Mouse (Mus musculus) megakaryocyte-erythroid progenitor cell, adult 5-6 weeks (primary cell): ENCODE data around the gene Usp35. TPM values are rescaled to one million over a fixed set of nuclear protein-coding genes. Genes with fewer than 3 reads are reported as not detected.
A peak's percentile ranks its signal among the peaks of the same experiment; 100 is the strongest.

Experiments
- ATAC-seq: replicated peaks from 2 replicates; pipeline ENCODE4 v1.8.0; 2016; ENCODE audit warnings: mild to moderate bottlenecking, inconsistent platforms; ENCODE audit not compliant: severe bottlenecking, poor library complexity, low FRiP score, low TSS enrichment
- total RNA-seq, 2 experiments: library from RNA; stranded (forward) in 1 of 2; stranded (reverse) in 1 of 2; fragments of 200-1000, 215-1000 nt in 1 of 2; fragments of >200 nt in 1 of 2; fragmentation: Nextera tagmentation in 1 of 2; gene quantifications; 2 replicates each; pipeline ENCODE4 v1.2.3; 2014 to 2017

The Usp35 gene
- total RNA-seq (2014; fragmentation: Nextera tagmentation) = 0.44 and 2.9 TPM in 2 replicates
- total RNA-seq (2017) = not detected in 2 replicates

DNA sequence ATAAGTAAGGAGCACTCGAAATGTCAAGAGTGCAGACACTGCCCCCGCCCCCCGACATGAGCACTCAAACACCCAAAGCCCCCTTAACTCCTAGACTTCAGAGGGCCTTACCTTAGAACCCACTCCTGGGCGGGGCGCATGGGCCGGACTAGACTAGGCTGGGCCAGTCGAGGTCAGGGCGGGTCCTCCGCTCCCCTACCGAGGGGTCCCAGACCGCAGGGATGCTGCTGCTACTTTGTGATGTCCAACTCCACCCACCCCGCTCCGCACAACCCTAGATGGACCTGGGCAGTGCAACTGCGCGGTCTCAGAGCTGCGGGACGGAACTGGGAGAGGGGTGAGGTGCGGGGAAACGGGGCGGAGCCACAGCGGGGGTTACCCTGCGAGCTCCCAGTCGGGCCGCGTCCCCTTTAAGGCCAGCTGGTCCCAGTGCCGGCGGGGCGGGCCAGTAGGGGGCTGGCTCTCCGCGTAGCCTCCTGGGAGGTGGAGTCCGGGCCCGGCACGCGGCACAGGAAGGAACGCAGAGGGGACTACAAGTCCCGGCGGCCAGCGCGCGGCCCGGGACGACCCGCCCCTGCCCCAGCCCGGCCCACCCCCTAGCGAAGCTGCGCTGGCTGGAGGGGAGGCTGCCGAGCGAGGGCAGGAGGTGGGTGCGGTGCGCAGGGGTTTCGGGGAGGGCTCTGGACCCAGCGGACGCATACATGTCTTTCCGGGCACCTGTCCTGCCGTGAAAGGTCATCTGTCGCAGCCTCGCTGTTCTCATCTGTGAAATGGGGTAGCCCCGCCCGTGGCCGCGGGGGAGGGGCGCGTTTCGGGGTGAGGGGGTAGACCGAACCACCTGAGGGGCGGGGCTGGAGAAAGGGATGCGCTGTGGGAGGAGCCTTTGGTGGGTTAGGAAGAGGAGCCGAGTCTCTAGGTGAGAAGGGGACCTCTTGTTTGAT is at the start of gene Usp35, which contains the start of gene Kctd21:
TSS of gene Usp35 (minus strand) at position 295 of the 941 bp plus-strand sequence.
TSS of gene Kctd21 (plus strand) at position 602 of the 941 bp plus-strand sequence.
- peak; percentile 97 for ATAC-seq

DNA sequence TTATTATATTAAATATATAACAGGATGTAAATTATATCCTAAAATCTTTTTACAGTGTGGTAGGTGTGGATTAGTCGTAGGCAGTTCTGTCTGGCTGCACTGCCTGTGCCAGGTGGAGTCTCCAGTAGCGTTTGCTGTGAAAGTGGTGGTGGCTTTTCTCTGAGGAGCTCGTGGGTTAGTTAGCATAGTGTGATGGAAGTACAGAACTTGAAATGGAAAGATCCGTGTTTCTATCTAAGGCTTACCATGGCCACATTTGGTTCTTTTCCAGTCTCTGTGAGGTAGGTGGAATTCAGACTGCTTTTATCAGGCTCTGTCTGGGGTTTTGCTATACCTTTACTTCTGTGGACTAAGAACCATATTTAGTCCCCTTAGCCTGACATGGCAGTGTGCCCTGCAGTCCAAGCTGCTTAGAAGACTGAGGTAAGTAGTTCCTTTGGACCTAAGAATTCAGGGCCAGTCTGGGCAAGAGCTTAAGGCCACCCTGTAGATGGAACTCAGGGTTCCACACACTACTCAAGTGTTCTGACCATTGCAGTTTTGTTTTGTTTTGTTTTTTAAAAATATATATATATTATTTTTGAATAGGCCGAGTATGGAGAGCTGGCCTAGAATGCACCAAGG is 48.8 kb upstream of the Usp35 start:
- no peak for ATAC-seq

DNA sequence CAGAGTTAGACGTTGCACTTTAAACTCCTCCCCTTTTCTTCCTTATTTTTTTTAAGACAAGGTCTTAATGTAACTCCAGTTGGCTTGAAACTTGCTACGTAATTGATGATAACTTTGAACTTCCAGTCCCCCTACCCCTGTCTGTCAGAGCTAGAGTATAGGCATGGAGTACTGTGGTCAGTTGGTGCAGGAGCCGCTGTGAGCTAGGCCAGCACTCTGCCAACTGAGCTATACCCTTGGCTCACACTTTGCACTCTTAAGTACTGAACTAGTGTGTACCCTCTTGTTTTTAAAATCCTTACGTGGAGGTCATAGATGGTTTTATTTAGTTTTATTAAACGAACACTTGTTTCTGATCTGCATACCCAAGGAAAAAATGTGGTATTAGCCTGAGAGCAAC is 47.5 kb upstream of the Usp35 start:
- no peak for ATAC-seq

DNA sequence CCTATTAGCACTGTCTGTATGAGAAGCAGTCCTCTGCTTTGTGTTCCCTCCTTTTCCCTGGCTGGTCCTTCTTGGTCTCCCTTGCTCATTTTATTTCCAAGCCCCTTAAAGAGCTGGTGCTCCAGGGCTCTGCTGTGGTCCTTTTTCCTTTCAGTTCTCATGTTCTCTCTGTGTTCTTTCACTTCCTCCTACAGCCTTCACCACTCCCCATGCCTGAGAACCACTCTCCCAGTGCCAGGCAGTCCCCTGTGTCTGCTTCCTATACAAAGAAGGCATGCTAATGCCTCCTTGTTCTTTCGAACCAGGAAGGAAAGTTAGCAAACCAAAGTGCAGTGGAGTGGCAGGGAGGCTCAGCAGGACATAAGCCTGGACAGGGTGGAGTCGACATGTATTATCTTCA is 44.1 kb upstream of the Usp35 start:
- no peak for ATAC-seq

DNA sequence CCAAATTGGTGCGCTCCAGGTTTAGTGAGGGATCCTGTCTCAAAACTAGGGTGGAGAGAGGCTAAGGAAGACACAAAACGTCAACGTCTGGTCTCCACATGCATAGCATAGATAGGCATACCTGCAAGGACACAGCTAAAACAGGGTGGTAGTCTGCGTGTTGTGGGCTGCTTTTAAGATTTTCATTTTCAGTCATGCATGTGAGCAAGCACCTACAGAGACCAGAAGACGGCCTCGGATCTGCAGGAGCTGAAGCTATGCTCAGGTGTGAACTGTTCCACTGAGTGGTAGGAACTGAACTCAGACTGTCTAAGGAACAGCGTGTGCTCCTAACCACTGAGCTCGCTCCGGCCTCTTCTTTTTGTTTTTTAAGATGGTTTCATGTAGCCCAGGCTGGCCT is 43.3 kb upstream of the Usp35 start:
- no peak for ATAC-seq

DNA sequence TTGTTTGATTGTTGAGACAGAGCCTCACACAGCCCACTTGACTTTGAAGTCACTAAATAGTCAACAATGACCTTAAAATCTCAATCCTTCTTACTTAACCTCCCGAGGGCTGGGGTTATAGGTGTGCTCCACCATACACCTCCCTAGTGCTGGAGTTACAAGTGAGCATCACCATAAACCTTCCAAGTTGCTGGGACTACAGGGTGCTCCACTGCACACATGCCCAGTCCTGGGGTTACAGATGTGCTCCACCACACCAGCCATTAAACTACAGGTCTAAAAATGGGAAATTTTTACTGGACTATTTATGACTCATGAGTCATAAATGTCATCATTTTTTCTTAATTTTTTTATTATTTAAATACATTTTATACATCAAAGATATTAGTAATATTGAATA is 34.1 kb upstream of the Usp35 start:
- ATAC-seq = no peak

DNA sequence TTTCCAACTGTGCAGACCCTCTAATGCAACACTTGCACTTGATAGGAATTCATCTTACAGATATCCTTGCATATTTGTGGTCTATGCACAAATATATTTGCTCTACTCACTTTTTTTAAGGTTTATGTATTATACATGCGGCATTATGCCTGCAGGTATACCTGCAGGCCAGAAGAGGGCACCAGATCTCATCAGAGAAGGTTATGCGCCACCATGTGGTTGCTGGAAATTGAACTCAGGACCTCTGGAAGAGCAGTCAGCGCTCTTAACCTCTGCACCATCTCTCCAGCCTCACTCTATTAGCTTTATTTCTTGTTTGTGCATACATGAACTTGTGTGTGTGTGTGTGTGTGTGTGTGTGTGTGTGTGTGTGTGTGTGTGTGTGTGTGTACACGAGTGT is 29.6 kb upstream of the Usp35 start:
- peak; percentile 63 for ATAC-seq

DNA sequence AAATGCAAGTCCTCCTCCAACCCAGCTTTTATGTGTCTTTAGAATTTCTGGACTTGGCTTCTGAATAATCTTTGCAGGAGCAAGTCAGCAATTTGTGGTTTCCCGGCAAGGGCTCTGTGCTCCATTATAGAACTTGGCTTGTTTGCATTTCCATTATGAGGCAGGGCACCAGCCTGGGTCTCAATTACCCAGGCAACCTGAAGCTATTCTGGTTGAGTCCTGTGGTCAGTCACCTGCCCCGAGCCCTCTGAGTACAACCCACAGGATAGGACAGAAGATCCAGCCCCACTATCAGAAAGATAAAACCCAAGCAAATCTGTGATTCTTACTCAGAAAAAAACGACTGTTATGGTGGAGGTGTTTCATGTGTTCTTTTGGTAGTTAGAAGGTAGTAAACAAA is 29.1 kb upstream of the Usp35 start:
- no peak for ATAC-seq

DNA sequence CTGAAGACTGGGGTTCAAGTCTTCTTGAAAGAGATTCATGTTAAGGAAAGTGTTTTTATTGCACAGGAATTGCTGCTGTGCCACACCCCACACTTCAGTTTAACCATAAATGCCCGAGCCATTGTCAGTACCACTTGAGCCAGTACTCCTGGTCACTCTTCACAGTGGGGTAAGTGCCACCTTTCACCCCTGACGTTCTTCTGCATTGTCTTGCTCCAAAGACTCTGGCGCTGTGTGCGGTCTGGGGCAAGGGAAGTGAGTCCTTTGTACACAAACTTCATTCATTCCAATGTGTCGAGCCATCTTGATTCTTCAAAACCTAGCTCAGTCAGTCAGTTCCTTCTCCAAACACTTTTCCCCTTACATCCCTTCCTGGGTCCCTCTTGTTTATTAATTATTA is 28.3 kb upstream of the Usp35 start:
- no peak for ATAC-seq

DNA sequence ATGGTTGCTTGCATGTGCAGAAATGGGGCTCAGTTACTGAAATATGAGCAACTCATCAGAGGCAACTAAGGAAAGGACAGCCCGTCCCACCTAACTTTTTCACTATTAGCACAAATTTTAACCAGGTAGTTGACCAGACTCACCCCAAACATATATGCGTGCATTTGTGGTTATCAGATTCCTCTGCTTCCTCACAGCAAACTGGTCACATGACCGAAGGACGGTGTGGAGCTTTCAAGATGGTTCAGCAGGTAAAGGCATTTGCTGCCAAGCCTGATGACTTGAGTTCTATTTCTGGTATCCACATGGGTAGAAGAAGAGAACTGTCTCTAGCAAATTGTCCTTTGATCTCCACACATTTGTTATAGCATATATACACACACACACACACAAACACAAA is 26.5 kb upstream of the Usp35 start:
- no peak for ATAC-seq

DNA sequence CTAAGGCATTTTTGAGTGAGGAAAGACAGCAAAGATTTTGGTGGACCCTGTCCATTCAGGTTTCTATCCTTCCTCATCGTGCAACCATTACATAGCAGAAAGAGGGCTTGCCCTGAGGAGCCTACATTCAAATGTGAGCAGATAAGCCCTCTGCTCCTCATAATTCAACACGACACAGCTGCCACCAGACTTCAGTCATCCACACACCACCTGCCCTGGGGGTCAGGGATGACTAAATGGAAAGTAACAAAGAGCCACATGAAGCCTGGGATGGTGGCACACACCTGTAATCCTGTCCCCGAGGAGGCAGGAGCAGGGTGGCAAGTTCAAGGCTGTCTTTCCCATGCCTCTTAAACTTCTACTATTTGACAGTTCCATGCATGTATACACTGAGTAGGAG is 26.0 kb upstream of the Usp35 start:
- no peak for ATAC-seq

DNA sequence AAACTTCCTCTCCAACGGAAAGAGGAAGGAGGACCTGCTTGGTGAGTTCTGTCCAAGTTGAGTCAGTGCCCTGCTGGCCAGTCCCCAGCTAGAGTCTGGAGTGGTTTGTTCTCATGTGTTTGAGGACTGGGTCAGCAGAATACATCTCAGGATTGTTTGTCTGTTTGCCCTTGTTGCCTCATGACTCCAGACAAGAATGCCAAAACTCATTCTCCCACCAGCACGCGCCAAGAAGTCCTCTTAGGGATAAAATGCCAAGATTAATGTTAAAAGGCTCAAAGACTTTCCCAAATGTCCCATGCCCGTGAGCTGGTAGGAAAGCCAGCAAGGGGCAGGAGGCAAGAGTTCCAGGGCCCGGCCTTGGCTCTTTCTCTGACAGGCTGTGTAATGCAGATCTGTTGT is 25.1 kb upstream of the Usp35 start:
- no peak for ATAC-seq

DNA sequence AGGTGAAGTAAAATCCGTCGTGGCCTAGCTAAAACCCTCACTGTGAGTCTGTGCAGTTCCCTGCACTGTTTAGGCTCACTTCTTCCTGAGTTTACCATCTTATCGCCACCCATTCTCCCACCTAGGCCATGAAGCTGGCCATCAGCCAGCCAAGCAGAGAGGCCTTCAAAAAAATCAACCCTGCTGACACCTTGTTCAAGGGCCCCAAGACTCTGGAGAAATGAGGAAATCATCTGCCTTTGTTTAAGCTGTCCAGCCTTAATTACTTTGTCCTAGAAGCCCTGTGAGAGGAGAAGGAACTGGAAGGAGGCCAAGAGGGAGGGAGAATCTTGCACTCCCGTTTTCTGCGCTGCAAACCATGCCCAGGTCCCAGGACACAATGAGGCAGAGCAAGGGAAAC is 24.4 kb upstream of the Usp35 start:
- ATAC-seq = no peak

DNA sequence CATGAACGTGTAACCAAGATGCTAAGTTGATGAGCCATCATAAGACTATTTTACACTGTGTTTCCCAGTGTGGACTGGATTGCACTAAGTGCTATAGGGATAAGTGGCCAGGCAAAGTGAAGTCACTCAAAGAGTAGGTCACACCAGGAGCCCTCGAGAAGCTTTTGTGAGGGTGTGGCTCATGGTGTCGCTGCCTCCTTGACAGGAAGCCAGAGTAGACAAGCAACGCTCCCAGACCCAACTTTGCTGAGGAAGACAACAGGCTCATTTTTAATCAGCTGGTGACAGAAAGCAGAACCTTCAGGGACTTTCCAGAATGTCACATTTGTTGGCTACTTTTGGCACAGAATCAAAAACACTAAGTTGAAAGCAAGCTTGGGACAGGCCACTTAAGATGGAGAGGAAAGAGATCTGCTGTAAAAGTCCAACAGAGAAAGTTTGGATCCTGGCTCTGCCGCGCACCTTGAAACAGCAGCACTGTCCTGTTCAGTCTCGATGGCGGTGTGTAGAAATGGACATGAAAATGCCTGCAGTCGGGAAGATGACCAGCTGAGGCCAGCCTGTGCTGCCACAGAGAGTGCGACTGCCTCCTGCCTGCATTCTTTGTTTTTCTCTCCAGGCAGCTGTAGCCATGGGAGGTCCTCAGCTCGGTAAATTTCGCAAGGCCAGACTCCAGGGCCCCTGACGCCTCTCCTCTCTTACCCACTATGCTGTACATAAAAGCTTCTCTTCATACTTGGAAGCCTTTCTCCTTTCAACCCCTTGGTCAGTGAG is 23.4 kb upstream of the Usp35 start:
- peak; percentile 53 for ATAC-seq

DNA sequence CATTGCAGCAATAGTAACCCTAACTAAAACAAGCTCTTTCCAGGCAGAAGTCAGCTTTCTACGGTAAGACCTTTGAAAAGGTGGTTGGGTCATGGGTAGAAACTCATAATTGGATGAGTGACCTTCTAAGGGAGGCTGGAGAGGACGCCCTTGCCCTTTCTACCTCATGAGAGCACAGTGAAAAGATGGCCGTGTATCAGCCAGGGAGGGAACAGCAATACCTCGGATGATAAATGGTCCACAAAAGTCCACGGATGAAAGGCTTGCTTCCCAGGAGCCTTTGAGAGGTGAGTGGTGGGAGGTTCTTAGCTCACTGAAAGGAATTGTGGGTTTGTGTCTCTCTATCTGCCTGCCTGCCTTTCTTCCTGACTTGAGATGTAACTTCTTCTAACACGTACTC is 21.5 kb upstream of the Usp35 start:
- no peak for ATAC-seq

DNA sequence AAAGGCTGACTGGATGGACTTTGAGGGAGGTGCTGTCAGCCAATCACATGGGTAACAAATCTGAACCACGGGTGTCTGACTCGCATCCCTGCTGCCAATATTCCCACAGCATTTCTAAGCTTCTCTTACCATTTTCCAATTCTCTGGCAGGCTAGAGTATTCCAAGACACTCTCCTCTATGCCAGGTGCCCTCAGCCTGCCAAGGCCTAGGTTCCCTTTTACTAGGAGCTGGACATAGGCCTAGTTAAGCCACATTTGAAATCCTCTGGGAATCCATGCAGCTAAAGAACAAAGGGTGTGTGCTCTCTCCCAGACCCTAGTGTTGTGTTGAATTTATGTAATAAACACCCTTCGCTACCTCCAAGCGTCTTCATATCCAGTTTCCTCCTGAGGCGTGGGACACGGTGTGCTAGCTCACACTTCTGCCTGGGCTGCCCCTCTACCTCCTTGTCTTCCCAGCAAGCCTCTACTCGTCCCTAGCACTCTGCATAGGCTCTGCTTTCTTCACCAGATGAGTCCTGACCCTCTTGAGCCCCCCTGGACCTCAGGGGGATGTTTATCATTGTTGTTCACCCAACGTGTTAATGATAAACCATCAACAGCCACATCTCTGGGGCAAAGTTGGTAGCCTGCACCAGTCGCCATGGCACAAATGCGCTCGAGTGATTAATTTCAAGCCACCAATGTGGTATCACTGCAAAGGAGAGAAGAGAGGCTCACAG is 20.1 kb upstream of the Usp35 start:
- no peak for ATAC-seq

DNA sequence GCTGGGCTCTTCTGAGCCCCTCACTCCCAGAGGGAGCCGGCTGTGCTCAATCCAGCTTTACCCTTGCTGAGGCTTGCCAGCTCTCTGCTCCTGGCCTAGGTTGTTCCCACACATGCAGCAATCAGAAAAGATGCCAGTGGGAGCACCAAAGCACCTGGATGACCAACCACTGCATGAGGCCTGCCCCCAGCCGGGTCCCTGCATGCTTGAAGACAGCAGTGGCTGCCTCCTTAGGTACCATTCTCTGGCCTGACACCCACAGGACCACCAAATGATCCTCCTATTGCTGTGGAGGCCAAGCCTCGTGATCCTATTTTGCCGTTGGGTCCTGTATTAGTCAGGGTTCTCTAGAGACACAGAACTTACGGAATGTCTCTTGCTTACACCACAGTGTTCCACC is 19.1 kb upstream of the Usp35 start:
- no peak for ATAC-seq

DNA sequence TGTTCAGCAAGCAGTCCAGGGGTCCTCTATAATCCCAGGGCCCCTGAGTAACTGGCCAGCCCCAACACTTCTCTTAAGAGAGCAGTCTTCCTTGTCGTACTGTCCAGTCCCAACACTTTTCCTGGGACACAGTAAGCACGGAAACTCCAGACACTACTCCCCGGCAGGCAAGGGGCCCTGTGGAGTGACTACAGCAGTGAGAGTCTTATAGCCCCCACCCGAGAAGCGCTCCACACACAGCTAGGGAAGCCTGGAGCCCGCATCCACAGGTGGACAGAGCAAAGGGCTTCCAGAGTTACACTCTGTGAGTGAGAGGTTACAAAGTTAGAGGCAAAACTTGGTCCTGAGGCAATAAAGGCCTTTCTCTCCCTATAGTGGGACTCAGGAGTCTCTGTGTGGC is 17.6 kb upstream of the Usp35 start:
- ATAC-seq = no peak

DNA sequence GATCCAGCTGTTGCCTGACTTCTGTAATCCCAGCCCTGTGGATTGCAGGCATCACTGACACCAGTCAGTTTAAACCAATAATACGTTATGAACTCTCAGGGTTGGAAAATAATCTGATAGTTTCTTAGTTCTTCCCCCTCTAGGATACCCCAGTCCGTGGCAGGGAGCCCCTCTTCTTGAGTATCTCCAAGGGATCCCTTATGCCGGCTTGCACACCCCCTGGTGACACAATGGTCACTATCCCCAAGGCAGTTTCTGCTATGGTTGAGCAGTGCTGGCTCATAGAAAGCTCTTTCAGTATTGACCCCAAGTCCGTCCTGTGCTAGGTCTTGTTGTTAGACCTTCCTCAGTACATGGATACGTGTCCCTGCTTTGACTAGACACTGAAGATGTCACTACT is 17.0 kb upstream of the Usp35 start:
- no peak for ATAC-seq

DNA sequence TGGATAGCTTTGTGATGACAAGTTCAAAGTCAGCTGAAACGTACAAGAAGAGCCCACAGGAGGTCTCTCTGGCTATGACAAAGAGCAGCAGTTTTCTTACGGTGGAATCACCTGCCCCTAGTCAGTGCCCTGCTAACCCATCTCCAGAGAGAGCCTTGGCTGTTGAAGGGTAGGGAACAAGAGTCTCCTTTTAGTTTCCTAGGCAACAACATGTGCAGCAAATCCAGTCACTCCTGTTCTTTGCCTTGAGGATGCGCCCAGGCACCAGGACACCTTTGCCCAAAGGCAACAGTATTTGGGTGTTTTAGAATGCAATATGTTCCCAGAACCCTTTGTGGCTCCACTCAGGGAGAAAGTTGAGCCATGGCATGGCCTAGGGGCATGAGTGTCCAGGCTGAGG is 16.5 kb upstream of the Usp35 start:
- no peak for ATAC-seq
